Mouse (Mus musculus) CH12.LX (cell line): ENCODE measurements around the gene Fam171a2. TPM values are rescaled to one million over a fixed set of nuclear protein-coding genes. Genes with fewer than 3 reads are reported as not detected.
A peak's percentile ranks its signal among the peaks of the same experiment; 100 is the strongest.

Source experiments
- DNase-seq: peaks from one replicate; pipeline ENCODE4 v3.0.0-alpha.2; 2013; ENCODE audit errors: extremely low read depth
- H3K27ac ChIP-seq: 2 replicates; pipeline ENCODE4 v1.5.1; 2012; ENCODE audit warnings: low read depth, mild to moderate bottlenecking, control low read depth, moderate library complexity; ENCODE audit not compliant: insufficient read depth
- H3K27me3 ChIP-seq: replicated peaks from 2 replicates; pipeline ENCODE3; 2012; ENCODE audit warnings: inconsistent platforms
- H3K36me3 ChIP-seq, 2 experiments: replicated peaks in 1 of 2; 2 replicates each; pipeline versions ENCODE3 to v1.6.1; 2012; ENCODE audit warnings: inconsistent platforms in 1 of 2, low read length in 1 of 2, mild to moderate bottlenecking in 1 of 2, mixed read lengths in 1 of 2, moderate library complexity in 1 of 2; ENCODE audit not compliant: control insufficient read depth in 1 of 2, insufficient read depth in 1 of 2
- H3K4me1 ChIP-seq, 2 experiments: 2 replicates each; pipeline ENCODE4 v1.6.1; 2012; ENCODE audit warnings: inconsistent platforms in 1 of 2, moderate library complexity in 1 of 2; ENCODE audit not compliant: insufficient read depth in 2 of 2, control insufficient read depth in 1 of 2
- H3K4me2 ChIP-seq: 2 replicates; pipeline ENCODE4 v1.6.1; 2012; ENCODE audit warnings: low read depth, mild to moderate bottlenecking, control low read depth; ENCODE audit not compliant: poor library complexity, insufficient read depth, severe bottlenecking
- H3K4me3 ChIP-seq, 3 experiments: fragments of 150-350 bp in 1 of 3; sonication (generic) in 1 of 3; replicated peaks in 1 of 3; 2 replicates each; pipeline versions ENCODE3 to v1.5.1; 2011 to 2012; ENCODE audit warnings: low read depth in 2 of 3, low read length in 2 of 3, mild to moderate bottlenecking in 2 of 3, moderate library complexity in 2 of 3, control low read depth in 1 of 3, improper control_type of control experiment in 1 of 3, inconsistent platforms in 1 of 3, mixed read lengths in 1 of 3; ENCODE audit not compliant: poor library complexity in 1 of 3
- H3K79me2 ChIP-seq: replicated peaks from 2 replicates; pipeline ENCODE4 v1.6.1; 2012; ENCODE audit warnings: mild to moderate bottlenecking, moderate library complexity; ENCODE audit not compliant: control insufficient read depth, poor library complexity, insufficient read depth, severe bottlenecking; ENCODE audit errors: extremely low read depth
- H3K9ac ChIP-seq: 2 replicates; pipeline ENCODE4 v1.6.1; 2012; ENCODE audit warnings: low read depth, mild to moderate bottlenecking, control low read depth, moderate library complexity; ENCODE audit not compliant: insufficient read depth
- H3K9me3 ChIP-seq: replicated peaks from 2 replicates; pipeline ENCODE3; 2012; ENCODE audit warnings: low read length, inconsistent platforms, mixed read lengths
- CHD2 ChIP-seq: IDR thresholded peaks from 2 replicates; pipeline ENCODE4 v1.6.1; 2011; ENCODE audit warnings: low read length, improper control_type of control experiment
- E2F4 ChIP-seq: IDR thresholded peaks from 2 replicates; pipeline ENCODE4 v1.6.1; 2011; ENCODE audit warnings: low read depth, low read length, improper control_type of control experiment; ENCODE audit not compliant: insufficient replicate concordance
- ETS1 ChIP-seq: conservative IDR thresholded peaks from 2 replicates; pipeline ENCODE4 v1.6.1; 2012; ENCODE audit warnings: low read depth, mild to moderate bottlenecking, inconsistent platforms, low read length, improper control_type of control experiment, moderate library complexity
- MAZ ChIP-seq: IDR thresholded peaks from 2 replicates; pipeline ENCODE4 v1.6.1; 2012; ENCODE audit warnings: low read depth, mild to moderate bottlenecking, inconsistent platforms, low read length, improper control_type of control experiment, moderate library complexity
- MXI1 ChIP-seq: IDR thresholded peaks from 2 replicates; pipeline ENCODE4 v1.6.1; 2011; ENCODE audit warnings: mild to moderate bottlenecking, low read depth, low read length, improper control_type of control experiment
- MYC ChIP-seq: IDR thresholded peaks from 2 replicates; pipeline ENCODE4 v1.6.1; 2011; ENCODE audit warnings: low read depth, mild to moderate bottlenecking, improper control_type of control experiment, low read length
- POLR2A ChIP-seq: IDR thresholded peaks from 2 replicates; pipeline ENCODE4 v1.6.1; 2011; ENCODE audit warnings: low read depth, mild to moderate bottlenecking, improper control_type of control experiment, low read length
- POLR2AphosphoS2 ChIP-seq: IDR thresholded peaks from 2 replicates; pipeline ENCODE4 v1.6.1; 2011; ENCODE audit warnings: low read depth, low read length, improper control_type of control experiment
- RCOR1 ChIP-seq: conservative IDR thresholded peaks from 2 replicates; pipeline ENCODE4 v1.6.1; 2012; ENCODE audit warnings: low read depth, mild to moderate bottlenecking, inconsistent platforms, low read length, improper control_type of control experiment
- SIN3A ChIP-seq: IDR thresholded peaks from 2 replicates; pipeline ENCODE4 v1.6.1; 2012; ENCODE audit warnings: low read length, improper control_type of control experiment, inconsistent platforms
- USF2 ChIP-seq: conservative IDR thresholded peaks from 2 replicates; pipeline ENCODE4 v1.6.1; 2011; ENCODE audit warnings: low read depth, low read length, improper control_type of control experiment
- ZC3H11A ChIP-seq: IDR thresholded peaks from 2 replicates; pipeline ENCODE4 v1.6.1; 2012; ENCODE audit warnings: low read depth, mild to moderate bottlenecking, inconsistent platforms, low read length, improper control_type of control experiment
- ZKSCAN1 ChIP-seq: IDR thresholded peaks from 2 replicates; pipeline ENCODE4 v1.6.1; 2012; ENCODE audit warnings: low read depth, inconsistent platforms, low read length, improper control_type of control experiment, borderline replicate concordance
- ZMIZ1 ChIP-seq: IDR thresholded peaks from 2 replicates; pipeline ENCODE4 v1.6.1; 2012; ENCODE audit warnings: low read depth, mild to moderate bottlenecking, inconsistent platforms, low read length, improper control_type of control experiment
- ZNF384 ChIP-seq: IDR thresholded peaks from 2 replicates; pipeline ENCODE4 v1.6.1; 2012; ENCODE audit warnings: low read depth, low read length, improper control_type of control experiment, inconsistent platforms
- dilution Hi-C: fragments of 300-500 bp; cut with MboI; formaldehyde crosslinking; loops from 2 replicates; pipeline ENCODE4 v1.14.3; 2020; ENCODE audit warnings: low sequenced_read_pairs; ENCODE audit not compliant: extremely low pct_unique_long_range_greater_than_20kb, extremely low pct_ligation_motif_present
- in situ Hi-C: fragments of 300-500 bp; cut with MboI; formaldehyde crosslinking; loops from 3 replicates; pipeline ENCODE4 v1.14.3; 2019; ENCODE audit warnings: low sequenced_read_pairs, low pct_ligation_motif_present, low pct_unique_long_range_greater_than_20kb, mixed read lengths
- polyA plus RNA-seq: library from polyadenylated mRNA; unstranded; fragments of >175 nt; gene quantifications from 2 replicates; pipeline ENCODE4 v1.2.1, GENCODE M21; 2012; ENCODE audit warnings: low read depth; ENCODE audit not compliant: insufficient read length
- total RNA-seq, 2 experiments: library from RNA; depleted of rRNA; stranded (reverse); fragments of 300-350 nt in 1 of 2; fragments of >200 nt in 1 of 2; gene quantifications; 2 replicates each; pipeline ENCODE4 v1.2.3; 2012 to 2014

The Fam171a2 gene
- total and polyA plus RNA-seq, 3 experiments = not detected

- H3K9me3 ChIP-seq = peaks cover 4% of the 10 kb centered on the region
- no peak overlapping the region for H3K4me2 ChIP-seq
- DNase-seq = no peak
- peaks cover 0 to 23% of the 10 kb centered on the region in 2 experiments; a peak in 2 of 4 replicates for H3K4me1 ChIP-seq
- dilution Hi-C loops = no loop called here
- H3K27ac ChIP-seq = no peak overlapping the region
- in situ Hi-C loops = no loop called here
- H3K79me2 ChIP-seq = no peaks in the 10 kb centered on the region
- no peaks in the 10 kb centered on the region for H3K27me3 ChIP-seq
- no peak overlapping the region for H3K9ac ChIP-seq
- H3K4me3 ChIP-seq = no peak overlapping the region
- peaks cover 0 to 8% of the 10 kb centered on the region in 2 experiments for H3K36me3 ChIP-seq
- no peak for TF ChIP-seq POLR2A
- peak; percentile 9; the same call in 1 of the 2 replicates for TF ChIP-seq ZNF384
Observed at GRCm38 (mm10) chr11:102425555-102426316, 21.7 kb downstream of the Fam171a2 start.

DNA sequence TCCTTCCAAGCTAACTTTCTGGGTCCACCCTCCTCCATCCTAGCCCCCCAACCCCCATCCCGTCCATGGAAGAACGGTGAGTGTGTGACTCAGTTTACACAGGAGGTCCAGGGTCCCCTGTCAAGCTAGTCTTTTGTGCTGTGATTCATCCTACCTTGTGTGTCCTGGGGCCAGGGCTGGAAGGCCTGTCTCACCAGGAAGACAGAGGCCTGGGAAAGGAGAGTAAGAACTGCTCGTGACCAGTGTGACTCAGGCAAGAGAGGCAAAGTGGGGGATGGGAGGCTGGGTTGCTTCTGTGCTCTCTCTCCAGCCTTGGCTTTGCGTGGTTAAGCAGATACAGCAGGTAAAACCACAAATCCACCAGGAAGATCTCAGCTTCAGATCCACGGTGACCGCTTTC is 22.8 kb downstream of the Fam171a2 start:
- dilution Hi-C loops = loop anchor here (25.0 kb wide), 1 partner anchor 112 kb away; the partner anchor contains the start of gene Ubtf
- Histone ChIP-seq H3K27ac (no peak overlapping the region), H3K79me2 (no peaks in the 10 kb centered on the region), H3K4me2 (no peak overlapping the region), H3K9ac (no peak overlapping the region), H3K36me3 (peaks cover 0 to 8% of the 10 kb centered on the region in 2 experiments), H3K9me3 (peaks cover 10% of the 10 kb centered on the region), H3K4me1 (peaks cover 0 to 19% of the 10 kb centered on the region in 2 experiments; a peak in 2 of 4 replicates), H3K27me3 (no peaks in the 10 kb centered on the region), H3K4me3 (no peak overlapping the region)
- no peak for DNase-seq
- in situ Hi-C loops = no loop called here
- TF ChIP-seq ZC3H11A (no peak), ZMIZ1 (no peak), CHD2 (no peak), MXI1 (no peak), RCOR1 (no peak), ETS1 (no peak), USF2 (no peak), E2F4 (no peak), MYC (no peak), ZKSCAN1 (no peak), SIN3A (no peak), MAZ (no peak), POLR2AphosphoS2 (no peak)
